Mouse (Mus musculus): ENCODE measurements around the gene Kpna4.

DNA sequence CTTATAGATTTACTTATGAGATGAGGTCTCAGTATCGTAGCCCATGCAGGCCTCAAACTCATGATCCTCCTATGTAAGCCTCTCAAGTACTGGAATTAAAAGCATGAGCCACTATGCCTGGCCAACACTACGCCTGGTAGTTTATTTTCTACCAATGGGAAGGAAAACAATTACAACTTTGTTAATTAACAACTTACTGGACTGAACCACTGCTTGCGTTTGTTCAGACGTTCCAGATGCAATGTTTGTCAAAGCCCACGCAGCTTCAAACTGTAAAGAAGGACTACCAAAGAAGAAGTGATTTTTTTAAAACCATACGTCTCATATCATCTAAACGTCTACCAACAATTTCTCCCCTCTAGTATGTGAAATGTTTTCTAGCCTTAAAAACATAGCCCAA, 32.5 kb downstream of the Kpna4 start:
- TF ChIP-seq CTCF (IDR thresholded peaks at IDR 0.05; ENCODE audit: borderline replicate concordance, extremely low read depth, insufficient read depth, insufficient read length) (no peak), POLR2A (IDR thresholded peaks at IDR 0.05; ENCODE audit: borderline replicate concordance, extremely low read depth, insufficient read depth, insufficient read length, poor library complexity, severe bottlenecking) (no peak)
